Mouse (Mus musculus) MEL (cell line): ENCODE measurements around the gene Tmprss12.
A peak's percentile ranks its signal among the peaks of the same experiment; 100 is the strongest.

Experiments used
- CHD2 ChIP-seq: IDR thresholded peaks from 2 replicates; pipeline ENCODE4 v1.6.1; 2011; ENCODE audit warnings: low read length, improper control_type of control experiment
- CTCF ChIP-seq, 3 experiments: IDR thresholded peaks in 2 of 3; conservative IDR thresholded peaks in 1 of 3; 2 replicates each; pipeline ENCODE4 v1.5.1; 2011 to 2012; ENCODE audit warnings: low read length in 3 of 3, low read depth in 2 of 3, mild to moderate bottlenecking in 2 of 3, improper control_type of control experiment in 1 of 3, inconsistent platforms in 1 of 3, mixed read lengths in 1 of 3, moderate library complexity in 1 of 3; ENCODE audit not compliant: control insufficient read depth in 1 of 3, insufficient read depth in 1 of 3, poor library complexity in 1 of 3, severe bottlenecking in 1 of 3
- EP300 ChIP-seq, 2 experiments: IDR thresholded peaks; 2 replicates each; pipeline ENCODE4 v1.6.1; 2011; ENCODE audit warnings: improper control_type of control experiment in 2 of 2, low read length in 2 of 2, low read depth in 1 of 2, mild to moderate bottlenecking in 1 of 2
- GABPA ChIP-seq: IDR thresholded peaks from 2 replicates; pipeline ENCODE4 v1.6.1; 2012; ENCODE audit warnings: low read depth, mild to moderate bottlenecking, inconsistent platforms, low read length, improper control_type of control experiment, moderate library complexity
- GATA1 ChIP-seq: IDR thresholded peaks from 2 replicates; pipeline ENCODE4 v1.6.1; 2011; ENCODE audit warnings: low read depth, low read length, improper control_type of control experiment
- HCFC1 ChIP-seq: IDR thresholded peaks from 2 replicates; pipeline ENCODE4 v1.6.1; 2012; ENCODE audit warnings: low read depth, mild to moderate bottlenecking, inconsistent platforms, low read length, improper control_type of control experiment, moderate library complexity
- JUND ChIP-seq: IDR thresholded peaks from 2 replicates; pipeline ENCODE4 v1.6.1; 2011; ENCODE audit warnings: low read depth, mild to moderate bottlenecking, improper control_type of control experiment, low read length
- MEF2A ChIP-seq: IDR thresholded peaks from 2 replicates; pipeline ENCODE4 v1.6.1; 2014; ENCODE audit warnings: low read depth, mild to moderate bottlenecking, inconsistent platforms, low read length, improper control_type of control experiment; ENCODE audit not compliant: poor library complexity, insufficient replicate concordance, severe bottlenecking; ENCODE audit errors: extremely low read depth
- MXI1 ChIP-seq: IDR thresholded peaks from 2 replicates; pipeline ENCODE4 v1.6.1; 2011; ENCODE audit warnings: mild to moderate bottlenecking, low read depth, low read length, improper control_type of control experiment
- NRF1 ChIP-seq: IDR thresholded peaks from 2 replicates; pipeline ENCODE4 v1.6.1; 2014; ENCODE audit warnings: low read depth, mild to moderate bottlenecking, inconsistent platforms, low read length, improper control_type of control experiment, moderate library complexity; ENCODE audit not compliant: poor library complexity, insufficient read depth, severe bottlenecking
- POLR2AphosphoS2 ChIP-seq: IDR thresholded peaks from 2 replicates; pipeline ENCODE4 v1.6.1; 2011; ENCODE audit warnings: low read length, improper control_type of control experiment
- RAD21 ChIP-seq: IDR thresholded peaks from 2 replicates; pipeline ENCODE4 v1.6.1; 2011; ENCODE audit warnings: mild to moderate bottlenecking, low read depth, low read length, improper control_type of control experiment
- USF1 ChIP-seq: IDR thresholded peaks from 2 replicates; pipeline ENCODE4 v1.6.1; 2014; ENCODE audit warnings: low read depth, mild to moderate bottlenecking, inconsistent platforms, low read length, improper control_type of control experiment, moderate library complexity
- ZC3H11A ChIP-seq: IDR thresholded peaks from 2 replicates; pipeline ENCODE4 v1.6.1; 2012; ENCODE audit warnings: low read depth, mild to moderate bottlenecking, inconsistent platforms, low read length, improper control_type of control experiment

DNA sequence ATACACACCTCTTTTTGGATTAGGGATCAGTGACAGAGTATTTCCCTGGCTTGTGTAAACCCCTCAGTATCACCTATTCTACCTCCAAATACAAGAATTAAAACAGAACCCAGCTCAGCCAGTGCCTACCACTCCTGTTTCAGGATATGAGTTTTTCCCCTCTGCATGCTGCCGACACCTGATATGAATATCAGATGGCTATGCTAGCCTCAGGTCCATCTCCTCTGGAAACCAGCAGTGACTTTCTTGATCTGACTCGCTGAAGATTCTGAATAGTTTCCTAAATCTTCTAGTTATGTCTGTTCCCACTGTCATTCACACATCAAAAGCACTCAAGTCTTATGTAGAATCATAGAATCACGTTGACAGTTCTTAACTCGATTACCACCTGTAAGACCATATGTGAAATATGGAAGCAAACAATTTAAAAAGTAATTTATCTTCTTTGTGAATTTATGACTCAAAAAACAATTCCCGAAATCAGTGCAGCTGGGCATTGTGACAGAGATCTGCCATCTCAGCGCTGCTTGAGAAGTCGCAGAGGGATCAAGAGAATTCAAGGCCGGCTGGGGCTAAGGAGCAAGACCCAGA, 22.9 kb downstream of the Tmprss12 start:
- TF ChIP-seq EP300 (IDR thresholded peaks at IDR 0.05; ENCODE audit: low read depth in 1 of 2, low read length in 2 of 2), result peak; percentile 78 to 83; a peak in 3 of 4 replicates
- no peak; the same call in 1 of the 2 replicates for TF ChIP-seq HCFC1
- no peak for TF ChIP-seq CTCF (IDR thresholded peaks at IDR 0.05 in 2 of 3, conservative IDR thresholded peaks at IDR 0.05 in 1 of 3; ENCODE audit: control insufficient read depth in 1 of 3, insufficient read depth in 1 of 3, low read depth in 2 of 3, low read length in 3 of 3, poor library complexity in 1 of 3, severe bottlenecking in 1 of 3)
- TF ChIP-seq NRF1, result no peak
- TF ChIP-seq CHD2, result no peak
- 0 out of 2 replicates have a peak, but pooled peaks have one; percentile 5 for TF ChIP-seq USF1
- peak; percentile 72 for TF ChIP-seq GATA1
- no peak for TF ChIP-seq GABPA
- no peak for TF ChIP-seq JUND
- no peak for TF ChIP-seq RAD21
- no peak for TF ChIP-seq MEF2A
- no peak for TF ChIP-seq POLR2AphosphoS2
- TF ChIP-seq MXI1, result peak; percentile 67
- no peak for TF ChIP-seq ZC3H11A
